Mouse (Mus musculus) sigmoid colon, adult 10 weeks (tissue): ENCODE data around the gene Gsdma3. TPM values are rescaled to one million over a fixed set of nuclear protein-coding genes. Genes with fewer than 3 reads are reported as not detected.

Experiments used
- polyA plus RNA-seq: library from polyadenylated mRNA; stranded (reverse); fragments of 350-450 nt; fragmentation: Illumina TruSeq; extraction: RNeasy Lipid Tissue Mini Kit (QIAGEN cat#74804); gene quantifications from one replicate; pipeline ENCODE4 v1.2.3, GENCODE M21; 2014; ENCODE audit warnings: low read depth, low replicate concordance

The Gsdma3 gene
- not detected for polyA plus RNA-seq

GRCm38 (mm10) chr11:98625611-98626410 lies at the start of gene Gsdma3, which contains the start of gene Gm12355:
TSS of gene Gsdma3 (plus strand) at chr11:98626360.
TSS of gene Gm12355 (minus strand) at chr11:98625661.

GRCm38 (mm10) chr11:98586892-98587563 lies 39.1 kb upstream of the Gsdma3 start, which contains the start of gene Ormdl3:
TSS of gene Ormdl3 (minus strand) at chr11:98587368.

GRCm38 (mm10) chr11:98597991-98598390 lies 28.2 kb upstream of the Gsdma3 start, which contains the start of gene Lrrc3c:
TSS of gene Lrrc3c (plus strand) at chr11:98598291.

GRCm38 (mm10) chr11:98646459-98646858 lies 20.3 kb downstream of the Gsdma3 start, which contains the start of gene Gsdma2:
TSS of gene Gsdma2 (plus strand) at chr11:98646759.

GRCm38 (mm10) chr11:98664091-98664490 lies 37.9 kb downstream of the Gsdma3 start, which contains the start of gene Gsdma:
TSS of gene Gsdma (plus strand) at chr11:98664351.

GRCm38 (mm10) chr11:98681786-98682745 lies 55.9 kb downstream of the Gsdma3 start, which contains the start of gene Psmd3:
TSS of gene Psmd3 (plus strand) at chr11:98682554.

Other genes starting within 250 kb of the Gsdma3 start
- gene Tcap, start 242.5 kb upstream of the Gsdma3 start, polyA plus RNA-seq, result not detected
- gene Pnmt, start 239.9 kb upstream of the Gsdma3 start, polyA plus RNA-seq, result not detected
- gene Pgap3, start 225.9 kb upstream of the Gsdma3 start, polyA plus RNA-seq, result 0.35 TPM
- 5.8 TPM for gene Erbb2, start 213.9 kb upstream of the Gsdma3 start, polyA plus RNA-seq
- 57.1 TPM for gene Mien1, start 187.4 kb upstream of the Gsdma3 start, polyA plus RNA-seq
- 8.2 TPM for gene Grb7, start 180.0 kb upstream of the Gsdma3 start, polyA plus RNA-seq
- gene Ikzf3, start 80.3 kb upstream of the Gsdma3 start, polyA plus RNA-seq, result 6.2 TPM
- gene Zpbp2, start 75.3 kb upstream of the Gsdma3 start, polyA plus RNA-seq, result 0.91 TPM
- gene Ormdl3, start 39.0 kb upstream of the Gsdma3 start, polyA plus RNA-seq, result 2.4 TPM
- gene Lrrc3c, start 28.1 kb upstream of the Gsdma3 start, polyA plus RNA-seq, result not detected
- gene Gm12355, start 699 bp upstream of the Gsdma3 start, polyA plus RNA-seq, result not detected
- not detected for gene Gsdma2, start 20.4 kb downstream of the Gsdma3 start, polyA plus RNA-seq
- gene Gsdma, start 38.0 kb downstream of the Gsdma3 start, polyA plus RNA-seq, result 0.60 TPM
- gene Psmd3, start 56.2 kb downstream of the Gsdma3 start, polyA plus RNA-seq, result 12.0 TPM
- not detected for gene Csf3, start 74.9 kb downstream of the Gsdma3 start, polyA plus RNA-seq
- 5.0 TPM for gene Med24, start 103.1 kb downstream of the Gsdma3 start, polyA plus RNA-seq
- gene Thra, start 114.3 kb downstream of the Gsdma3 start, polyA plus RNA-seq, result 5.7 TPM
- 3.3 TPM for gene Nr1d1, start 149.0 kb downstream of the Gsdma3 start, polyA plus RNA-seq
- gene Msl1, start 169.2 kb downstream of the Gsdma3 start, polyA plus RNA-seq, result 95.5 TPM
- 31.6 TPM for gene Casc3, start 178.5 kb downstream of the Gsdma3 start, polyA plus RNA-seq
- 33.8 TPM for gene Rapgefl1, start 210.4 kb downstream of the Gsdma3 start, polyA plus RNA-seq
- gene Wipf2, start 237.3 kb downstream of the Gsdma3 start, polyA plus RNA-seq, result 24.1 TPM